Mouse (Mus musculus): Measurements from ENCODE around the gene Pofut1. TPM values are rescaled to one million over a fixed set of nuclear protein-coding genes. Genes with fewer than 3 reads are reported as not detected.

Pofut1 gene
- polyA plus RNA-seq, 1 experiment from 2014 or later: 3.9 TPM

DNA sequence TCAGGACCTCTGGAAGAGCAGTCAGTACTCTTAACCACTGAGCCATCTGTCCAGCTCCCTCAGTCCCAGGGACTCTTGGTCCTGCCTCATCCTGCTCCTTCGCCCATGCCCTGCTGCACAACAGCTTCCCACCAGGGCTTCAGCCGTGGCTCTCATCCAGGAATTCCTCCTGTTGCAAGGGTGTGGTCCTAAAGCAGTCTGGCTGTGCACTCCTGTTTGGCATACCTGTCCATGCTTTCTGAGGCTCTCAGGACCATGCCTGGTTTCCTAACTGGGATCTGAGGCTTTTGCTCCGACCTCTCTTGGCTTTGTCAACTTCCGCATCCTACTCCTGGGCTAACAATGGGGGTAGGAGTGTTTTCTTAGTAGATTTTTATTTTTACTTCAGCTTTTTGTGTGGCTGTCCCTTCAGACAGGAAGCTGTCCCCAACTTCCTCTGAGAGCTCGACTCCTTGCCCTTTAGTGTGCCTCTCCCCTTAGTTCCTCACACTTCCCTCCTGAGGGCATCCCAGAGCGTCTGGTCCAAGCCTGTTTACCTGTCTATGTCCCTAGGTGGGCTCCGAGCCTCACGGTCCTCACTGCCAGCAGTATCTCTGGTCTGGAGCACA is 77.8 kb downstream of the Pofut1 start:
- no peaks in the 10 kb centered on the region for H3K9me3 ChIP-seq (replicated peaks)
- ATAC-seq (replicated peaks; ENCODE audit: insufficient number of reproducible peaks, insufficient read depth, low FRiP score, low read depth): no peak
- WGBS: 67% methylated on average over 8 of the region's 8 CpGs

More for the DNA sequence above, 77.8 kb downstream of the Pofut1 start:
- Histone ChIP-seq H3K27me3 (no peaks in the 10 kb centered on the region), H3K27ac (peak overlapping the region; percentile 38; the same call in 1 of the 2 replicates), H3K4me2 (no peak overlapping the region), H3K9ac (no peak overlapping the region), H3K4me3 (no peak overlapping the region), H3K36me3 (peaks cover 54% of the 10 kb centered on the region), H3K4me1 (replicated peaks) (peaks cover 3% of the 10 kb centered on the region; the same call in 1 of the 2 replicates)

Other genes starting within 250 kb of the Pofut1 start
- gene Pdrg1, start 226.1 kb upstream of the Pofut1 start, polyA plus RNA-seq (2015; fragmentation: Nextera tagmentation; extraction: Ambion mirVana): 110 and 126 TPM in 2 replicates
- not detected in 2 replicates for gene Xkr7, start 209.7 kb upstream of the Pofut1 start, polyA plus RNA-seq (2015; fragmentation: Nextera tagmentation; extraction: Ambion mirVana)
- gene Ccm2l, start 175.6 kb upstream of the Pofut1 start, polyA plus RNA-seq (2015; fragmentation: Nextera tagmentation; extraction: Ambion mirVana): 4.6 and 5.4 TPM in 2 replicates
- 1.9 and 3.9 TPM in 2 replicates for gene Hck, start 133.1 kb upstream of the Pofut1 start, polyA plus RNA-seq (2015; fragmentation: Nextera tagmentation; extraction: Ambion mirVana)
- 54.6 and 62.4 TPM in 2 replicates for gene Tm9sf4, start 80.2 kb upstream of the Pofut1 start, polyA plus RNA-seq (2015; fragmentation: Nextera tagmentation; extraction: Ambion mirVana)
- 4.3 and 8.0 TPM in 2 replicates for gene Tspyl3, start 16.1 kb upstream of the Pofut1 start, polyA plus RNA-seq (2015; fragmentation: Nextera tagmentation; extraction: Ambion mirVana)
- 7.6 and 11.6 TPM in 2 replicates for gene Plagl2, start 107 bp upstream of the Pofut1 start, polyA plus RNA-seq (2015; fragmentation: Nextera tagmentation; extraction: Ambion mirVana)
- gene Kif3b, start 49.9 kb downstream of the Pofut1 start, polyA plus RNA-seq (2015; fragmentation: Nextera tagmentation; extraction: Ambion mirVana): 3.9 and 5.8 TPM in 2 replicates
- 9.8 and 12.5 TPM in 2 replicates for gene Asxl1, start 104.3 kb downstream of the Pofut1 start, polyA plus RNA-seq (2015; fragmentation: Nextera tagmentation; extraction: Ambion mirVana)

Data from heart, embryonic 15.5 days (tissue).